Mouse (Mus musculus): ENCODE measurements around the gene Cox6a1. TPM values are rescaled to one million over a fixed set of nuclear protein-coding genes. Genes with fewer than 3 reads are reported as not detected.

The Cox6a1 gene
- polyA plus RNA-seq, 1 experiment = 1,861 TPM

DNA sequence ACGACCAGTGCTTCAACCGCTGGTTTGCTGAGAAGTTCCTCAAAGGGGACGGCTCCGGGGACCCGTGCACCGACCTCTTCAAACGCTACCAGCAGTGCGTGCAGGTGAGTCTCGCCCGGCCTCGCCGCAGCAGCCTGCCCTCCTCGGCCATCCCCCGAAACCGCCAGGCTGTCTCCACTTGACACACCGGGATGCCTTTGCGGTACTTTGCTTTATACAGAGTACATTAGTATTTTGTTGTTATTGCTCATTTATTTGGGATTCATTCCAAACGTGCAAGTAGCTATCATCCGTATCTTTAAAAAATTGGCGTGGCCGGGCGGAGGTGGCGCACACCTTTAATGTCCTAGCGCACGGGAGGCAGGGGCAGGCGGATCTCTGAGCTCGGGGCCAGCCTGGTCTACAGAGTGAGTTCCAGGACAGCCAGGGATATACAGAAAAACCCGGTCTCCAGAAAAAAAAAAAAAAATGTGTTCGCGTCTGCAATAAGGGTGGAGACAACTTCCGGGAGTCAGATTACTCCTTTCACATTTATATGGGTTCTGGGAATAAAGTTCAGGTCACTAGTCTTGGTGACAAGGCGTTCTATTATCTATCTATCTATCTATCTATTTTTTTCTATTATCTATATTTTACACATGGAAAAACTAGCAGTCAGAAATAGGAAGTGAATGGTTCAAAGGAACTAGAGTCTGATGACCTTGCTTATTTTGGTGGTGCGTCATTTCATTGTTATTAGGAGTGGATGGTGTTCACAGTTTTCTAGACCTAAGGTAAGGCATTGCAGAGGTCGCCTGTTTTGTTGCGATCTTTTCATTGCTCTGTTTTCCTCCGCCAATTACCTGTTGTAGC lies 7.2 kb downstream of the Cox6a1 start:
- H3ac ChIP-seq (ENCODE audit: control insufficient read depth, insufficient read length, low read depth) = peak overlapping the region; percentile 88
- peak overlapping the region; percentile 71 for H3K4me3 ChIP-seq (ENCODE audit: insufficient read depth, poor library complexity, severe bottlenecking)
- no peaks in the 10 kb centered on the region for H3K27me3 ChIP-seq (ENCODE audit: control insufficient read depth, insufficient read depth, insufficient read length)
- peaks cover 43% of the 10 kb centered on the region for H3K36me3 ChIP-seq (ENCODE audit: control insufficient read depth, insufficient read depth)
- TF ChIP-seq FOSL1 (IDR thresholded peaks at IDR 0.05; ENCODE audit: insufficient read depth, low read length, poor library complexity, severe bottlenecking) (no peak), CTCF (IDR thresholded peaks at IDR 0.05; ENCODE audit: control insufficient read depth, insufficient read depth, insufficient read length) (no peak), MYOG (IDR thresholded peaks at IDR 0.05; ENCODE audit: control insufficient read depth, extremely low read depth, insufficient read length) (no peak), MAX (IDR thresholded peaks at IDR 0.05) (no peak), MYOD1 (IDR thresholded peaks at IDR 0.05; ENCODE audit: control insufficient read depth, insufficient read length, low read depth) (no peak), CEBPB (IDR thresholded peaks at IDR 0.05; ENCODE audit: low read depth) (no peak), USF1 (IDR thresholded peaks at IDR 0.05; ENCODE audit: low read depth) (no peak)
- H3K79me3 ChIP-seq (ENCODE audit: low read depth) = peaks cover 38% of the 10 kb centered on the region
- H3K79me2 ChIP-seq (ENCODE audit: control insufficient read depth, insufficient read depth) = peaks cover 80% of the 10 kb centered on the region

GRCm38 (mm10) chr5:115340577-115341313 lies 8.0 kb downstream of the Cox6a1 start, which contains the start of the genes Gatc and Triap1:
Gatc (minus strand) TSS chr5:115341178.
Triap1 (plus strand) TSS chr5:115341225.
- H3K79me3 ChIP-seq (ENCODE audit: low read depth) = peaks cover 30% of the 10 kb centered on the region
- peaks cover 72% of the 10 kb centered on the region for H3K79me2 ChIP-seq (ENCODE audit: control insufficient read depth, insufficient read depth)
- H3K27me3 ChIP-seq (ENCODE audit: control insufficient read depth, insufficient read depth, insufficient read length) = no peaks in the 10 kb centered on the region
- H3K4me3 ChIP-seq (ENCODE audit: insufficient read depth, poor library complexity, severe bottlenecking) = peak within 1 kb of the TSS; percentile 71
- peaks cover 40% of the 10 kb centered on the region for H3K36me3 ChIP-seq (ENCODE audit: control insufficient read depth, insufficient read depth)
- H3ac ChIP-seq (ENCODE audit: control insufficient read depth, insufficient read length, low read depth) = peak within 1 kb of the TSS; percentile 91
- no peak for TF ChIP-seq CEBPB (IDR thresholded peaks at IDR 0.05; ENCODE audit: low read depth)
- TF ChIP-seq MYOD1 (IDR thresholded peaks at IDR 0.05; ENCODE audit: control insufficient read depth, insufficient read length, low read depth) = no peak
- TF ChIP-seq MAX (IDR thresholded peaks at IDR 0.05) = peak; percentile 52
- peak; percentile 3 for TF ChIP-seq USF1 (IDR thresholded peaks at IDR 0.05; ENCODE audit: low read depth)

DNA sequence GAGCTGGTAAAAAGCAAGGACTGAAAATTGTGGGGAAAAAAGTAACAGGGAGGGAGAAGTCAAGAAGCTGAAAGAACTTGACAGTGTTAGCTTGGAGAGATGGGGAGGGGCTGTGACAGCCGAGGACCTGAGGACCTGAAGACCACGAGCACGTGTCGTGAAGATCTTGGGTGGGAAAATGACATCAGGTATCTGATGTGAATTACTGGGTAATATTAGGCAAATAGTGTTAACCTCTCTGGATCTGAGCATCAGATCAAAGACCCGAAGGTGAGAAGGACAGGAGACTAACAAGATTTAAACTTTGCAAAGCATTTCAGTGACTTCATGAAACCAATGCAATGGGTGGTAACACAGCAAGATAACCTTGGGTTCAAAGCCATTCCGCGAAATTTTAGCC lies 8.8 kb downstream of the Cox6a1 start:
- Histone ChIP-seq H3K79me2 (ENCODE audit: control insufficient read depth, insufficient read depth) (peaks cover 65% of the 10 kb centered on the region), H3K79me3 (ENCODE audit: low read depth) (peaks cover 23% of the 10 kb centered on the region), H3K4me3 (ENCODE audit: insufficient read depth, poor library complexity, severe bottlenecking) (peak overlapping the region; percentile 71), H3K27me3 (ENCODE audit: control insufficient read depth, insufficient read depth, insufficient read length) (no peaks in the 10 kb centered on the region), H3K36me3 (ENCODE audit: control insufficient read depth, insufficient read depth) (peaks cover 39% of the 10 kb centered on the region), H3ac (ENCODE audit: control insufficient read depth, insufficient read length, low read depth) (no peak overlapping the region)
- no peak for TF ChIP-seq MYOD1 (IDR thresholded peaks at IDR 0.05; ENCODE audit: control insufficient read depth, insufficient read length, low read depth)
- TF ChIP-seq CEBPB (IDR thresholded peaks at IDR 0.05; ENCODE audit: low read depth) = no peak
- TF ChIP-seq CTCF (IDR thresholded peaks at IDR 0.05; ENCODE audit: control insufficient read depth, insufficient read depth, insufficient read length) = no peak
- no peak for TF ChIP-seq MAX (IDR thresholded peaks at IDR 0.05)
- TF ChIP-seq MYOG (IDR thresholded peaks at IDR 0.05; ENCODE audit: control insufficient read depth, extremely low read depth, insufficient read length) = no peak
- TF ChIP-seq FOSL1 (IDR thresholded peaks at IDR 0.05; ENCODE audit: insufficient read depth, low read length, poor library complexity, severe bottlenecking) = no peak
- TF ChIP-seq USF1 (IDR thresholded peaks at IDR 0.05; ENCODE audit: low read depth) = no peak

DNA sequence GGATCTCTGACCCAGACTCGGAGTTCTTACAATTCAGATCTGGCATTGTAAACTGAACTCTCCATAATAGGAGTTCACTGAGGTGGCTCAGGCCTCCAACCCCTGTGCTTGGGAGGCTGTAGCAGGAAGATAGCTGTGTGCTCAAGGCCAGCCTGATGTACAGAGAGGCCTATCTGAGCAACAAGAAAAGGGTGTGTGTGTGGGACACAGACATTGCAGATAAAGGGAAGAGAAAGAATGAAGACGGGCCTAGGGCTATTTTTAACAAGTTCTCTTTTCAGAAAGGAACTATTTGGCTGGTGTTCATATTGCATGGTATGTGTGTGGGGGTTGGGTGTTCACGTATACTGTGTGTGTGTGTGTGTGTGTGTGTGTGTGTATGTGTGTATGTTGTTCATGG lies 15.2 kb downstream of the Cox6a1 start:
- TF ChIP-seq CEBPB (IDR thresholded peaks at IDR 0.05; ENCODE audit: low read depth) (no peak), MYOD1 (IDR thresholded peaks at IDR 0.05; ENCODE audit: control insufficient read depth, insufficient read length, low read depth) (no peak), USF1 (IDR thresholded peaks at IDR 0.05; ENCODE audit: low read depth) (no peak), FOSL1 (IDR thresholded peaks at IDR 0.05; ENCODE audit: insufficient read depth, low read length, poor library complexity, severe bottlenecking) (no peak), MAX (IDR thresholded peaks at IDR 0.05) (no peak), CTCF (IDR thresholded peaks at IDR 0.05; ENCODE audit: control insufficient read depth, insufficient read depth, insufficient read length) (no peak), MYOG (IDR thresholded peaks at IDR 0.05; ENCODE audit: control insufficient read depth, extremely low read depth, insufficient read length) (no peak)

GRCm38 (mm10) chr5:115330955-115331354 lies 17.8 kb downstream of the Cox6a1 start:
- Histone ChIP-seq H3K36me3 (ENCODE audit: control insufficient read depth, insufficient read depth) (peaks cover 65% of the 10 kb centered on the region), H3K27me3 (ENCODE audit: control insufficient read depth, insufficient read depth, insufficient read length) (no peaks in the 10 kb centered on the region), H3K4me3 (ENCODE audit: insufficient read depth, poor library complexity, severe bottlenecking) (no peak overlapping the region), H3ac (ENCODE audit: control insufficient read depth, insufficient read length, low read depth) (no peak overlapping the region), H3K79me2 (ENCODE audit: control insufficient read depth, insufficient read depth) (peaks cover 66% of the 10 kb centered on the region), H3K79me3 (ENCODE audit: low read depth) (peaks cover 47% of the 10 kb centered on the region)
- TF ChIP-seq MYOG (IDR thresholded peaks at IDR 0.05; ENCODE audit: control insufficient read depth, extremely low read depth, insufficient read length) (no peak), MYOD1 (IDR thresholded peaks at IDR 0.05; ENCODE audit: control insufficient read depth, insufficient read length, low read depth) (no peak), USF1 (IDR thresholded peaks at IDR 0.05; ENCODE audit: low read depth) (no peak), FOSL1 (IDR thresholded peaks at IDR 0.05; ENCODE audit: insufficient read depth, low read length, poor library complexity, severe bottlenecking) (no peak), CTCF (IDR thresholded peaks at IDR 0.05; ENCODE audit: control insufficient read depth, insufficient read depth, insufficient read length) (no peak), MAX (IDR thresholded peaks at IDR 0.05) (no peak), CEBPB (IDR thresholded peaks at IDR 0.05; ENCODE audit: low read depth) (no peak)

More for the DNA sequence above, 15.2 kb downstream of the Cox6a1 start:
- H3ac ChIP-seq (ENCODE audit: control insufficient read depth, insufficient read length, low read depth) = no peak overlapping the region
- H3K79me3 ChIP-seq (ENCODE audit: low read depth) = peaks cover 33% of the 10 kb centered on the region
- no peaks in the 10 kb centered on the region for H3K27me3 ChIP-seq (ENCODE audit: control insufficient read depth, insufficient read depth, insufficient read length)
- peaks cover 42% of the 10 kb centered on the region for H3K79me2 ChIP-seq (ENCODE audit: control insufficient read depth, insufficient read depth)
- no peak overlapping the region for H3K4me3 ChIP-seq (ENCODE audit: insufficient read depth, poor library complexity, severe bottlenecking)
- peaks cover 69% of the 10 kb centered on the region for H3K36me3 ChIP-seq (ENCODE audit: control insufficient read depth, insufficient read depth)
